Mouse (Mus musculus): ENCODE data around the gene Coa5. TPM values are rescaled to one million over a fixed set of nuclear protein-coding genes. Genes with fewer than 3 reads are reported as not detected.

Coa5 gene
- total RNA-seq (2021), result 10 to 100 TPM; 41.0 to 42.0 TPM

DNA sequence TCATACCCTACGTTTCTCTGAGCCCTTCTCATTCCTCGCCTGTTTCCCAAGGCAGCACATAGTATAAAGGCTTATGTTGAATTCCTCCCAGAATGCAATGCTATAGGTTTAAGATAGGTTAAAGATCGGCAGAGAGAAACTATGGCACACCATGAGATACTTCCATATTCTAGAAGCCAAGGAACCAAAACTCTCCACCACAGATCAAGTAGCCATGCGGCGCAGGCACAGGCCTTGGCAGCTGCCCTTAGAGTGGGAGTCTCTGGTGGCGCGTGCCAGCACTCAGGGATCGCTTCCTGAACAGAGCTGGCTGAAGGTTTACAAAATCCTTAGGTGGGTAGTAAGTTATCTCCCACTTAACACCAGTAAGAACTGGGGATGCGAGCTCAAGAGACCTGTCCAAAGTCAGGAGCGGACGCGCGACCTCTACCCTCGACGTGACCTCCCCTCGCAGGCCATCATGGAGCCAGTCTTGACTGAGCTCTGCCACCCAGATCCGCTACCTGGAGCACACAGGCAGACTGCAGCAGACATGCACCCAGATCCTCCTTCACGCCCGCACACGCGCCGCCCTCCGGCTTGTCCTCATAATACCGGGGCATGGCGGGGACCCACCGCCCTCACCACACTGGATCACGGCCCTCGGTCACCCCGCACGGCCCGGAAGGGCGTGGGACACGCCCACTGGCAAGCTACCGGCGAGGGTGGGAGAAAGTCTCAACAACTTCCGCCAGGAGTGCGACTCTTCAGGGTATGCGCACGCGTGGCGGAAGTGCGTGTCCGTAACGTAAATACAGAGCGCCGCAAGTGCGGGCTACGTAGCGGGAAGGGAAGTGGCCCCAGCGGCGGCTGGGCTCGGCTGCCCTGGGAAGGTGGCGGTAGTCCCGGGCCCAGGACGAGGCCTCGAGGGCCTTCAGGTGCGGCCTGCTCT, at the start of gene Coa5, which contains the start of gene Unc50:
Gene Coa5 (minus strand): TSS at position 738 of the 931 bp plus-strand sequence.
Gene Unc50 (plus strand): TSS at position 774 of the 931 bp plus-strand sequence.
- DNase-seq, result peak; percentile 95
- intact Hi-C loops (cut with DNase I), result no loop called here

DNA sequence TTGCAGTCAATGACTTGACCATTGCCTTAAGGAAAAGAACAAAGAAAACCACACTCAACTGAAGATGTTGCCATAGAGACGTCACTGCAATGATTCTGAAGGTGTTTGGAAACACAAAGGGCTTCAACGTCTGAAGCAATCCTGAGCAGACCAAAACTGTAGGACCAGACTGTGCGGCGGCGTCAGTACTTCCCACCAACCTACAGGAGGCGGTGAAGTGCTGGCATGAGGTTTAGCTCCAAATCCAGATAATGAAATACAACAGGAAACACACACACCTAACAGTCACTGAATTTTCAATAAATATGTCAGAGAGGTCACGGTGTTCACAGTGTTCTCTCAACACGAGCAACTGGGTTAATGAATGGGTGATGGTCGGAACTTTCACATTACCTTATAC, 49.2 kb upstream of the Coa5 start:
- DNase-seq, result peak; percentile 41
- intact Hi-C loops (cut with DNase I), result loop anchor here (5.0 kb wide), 1 partner anchor 58 kb away; no protein-coding TSS in a partner anchor

DNA sequence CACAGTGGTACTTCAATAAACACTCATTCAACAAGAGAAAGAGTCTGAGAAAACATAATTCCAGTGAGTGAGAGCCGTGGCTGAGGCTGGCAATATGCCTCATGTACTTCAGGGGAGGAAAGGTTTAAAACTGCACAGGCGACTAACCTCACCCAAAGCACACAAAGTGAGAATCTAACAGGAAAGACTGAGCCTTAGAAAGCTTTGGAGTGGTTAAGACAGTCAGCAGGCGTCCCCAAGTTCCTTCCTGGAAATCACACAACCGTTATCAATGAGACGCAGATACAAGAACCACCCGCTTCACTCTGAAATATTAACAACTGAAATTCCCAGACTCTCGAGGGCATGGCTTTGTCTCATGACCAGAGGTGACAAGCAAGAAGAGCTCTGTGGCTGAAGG, 48.5 kb upstream of the Coa5 start:
- DNase-seq, result no peak
- intact Hi-C loops (cut with DNase I), result loop anchor here (5.0 kb wide), 1 partner anchor 59 kb away; no protein-coding TSS in a partner anchor

DNA sequence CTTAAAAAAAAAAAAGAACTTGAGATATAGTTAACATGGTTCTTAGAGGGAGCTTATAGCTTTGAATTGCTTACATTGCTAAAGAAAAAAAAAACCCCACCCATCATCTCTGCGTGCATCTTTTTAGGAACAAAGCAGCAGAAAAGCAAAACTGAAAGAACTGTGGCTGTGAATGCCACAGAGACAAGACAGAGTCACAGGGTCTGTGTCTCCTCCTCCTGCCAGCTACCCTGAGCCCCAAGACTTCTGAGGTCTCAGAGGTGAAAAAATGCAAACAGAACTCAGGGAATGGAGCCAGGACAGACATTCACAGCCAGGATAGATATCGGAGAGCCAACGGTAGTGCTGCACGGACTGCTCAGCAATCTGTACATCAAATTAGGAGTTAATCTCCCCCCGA, 48.0 kb upstream of the Coa5 start:
- DNase-seq, result no peak
- intact Hi-C loops (cut with DNase I), result loop anchor here (5.0 kb wide), 1 partner anchor 59 kb away; no protein-coding TSS in a partner anchor

DNA sequence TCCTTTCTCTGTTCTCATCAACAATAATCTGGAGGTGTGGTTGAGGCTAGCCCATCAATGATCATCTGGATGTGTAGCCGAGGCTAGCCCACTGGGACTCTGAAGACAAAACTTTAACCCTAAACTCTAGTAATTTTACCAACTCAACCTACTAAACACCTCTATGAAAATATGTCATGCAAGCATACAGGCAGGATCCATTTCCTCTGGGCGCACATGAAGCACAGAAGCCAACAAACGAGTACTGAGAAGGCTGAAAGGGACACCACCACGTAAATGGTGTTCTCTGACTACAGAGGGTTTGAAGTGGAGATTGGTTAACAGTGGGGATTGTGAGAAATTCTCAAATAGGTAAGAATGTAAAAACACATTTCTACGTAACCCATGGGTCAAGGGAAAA, 47.3 kb upstream of the Coa5 start:
- intact Hi-C loops (cut with DNase I), result loop anchor here (5.0 kb wide), 1 partner anchor 60 kb away; no protein-coding TSS in a partner anchor
- no peak for DNase-seq

DNA sequence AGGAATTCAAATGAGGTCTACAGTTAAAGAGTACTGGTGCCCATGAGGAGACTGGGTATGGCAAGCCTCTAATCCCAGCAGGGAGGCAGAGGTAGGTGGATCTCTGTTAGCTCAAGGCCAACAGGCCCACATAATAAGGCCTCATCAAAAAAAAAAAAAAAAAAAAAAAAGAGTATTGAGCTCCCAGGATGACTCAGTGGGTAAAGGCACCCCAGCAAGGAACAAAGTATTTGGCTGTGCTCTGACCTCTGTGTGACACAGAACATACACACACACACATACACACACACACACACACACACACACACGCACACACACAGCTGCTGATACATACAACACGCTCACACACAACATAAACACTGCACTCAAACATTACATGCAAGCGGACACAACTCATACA, 45.4 kb upstream of the Coa5 start:
- intact Hi-C loops (cut with DNase I), result loop anchor here (5.0 kb wide), 1 partner anchor 62 kb away; no protein-coding TSS in a partner anchor
- DNase-seq, result no peak

DNA sequence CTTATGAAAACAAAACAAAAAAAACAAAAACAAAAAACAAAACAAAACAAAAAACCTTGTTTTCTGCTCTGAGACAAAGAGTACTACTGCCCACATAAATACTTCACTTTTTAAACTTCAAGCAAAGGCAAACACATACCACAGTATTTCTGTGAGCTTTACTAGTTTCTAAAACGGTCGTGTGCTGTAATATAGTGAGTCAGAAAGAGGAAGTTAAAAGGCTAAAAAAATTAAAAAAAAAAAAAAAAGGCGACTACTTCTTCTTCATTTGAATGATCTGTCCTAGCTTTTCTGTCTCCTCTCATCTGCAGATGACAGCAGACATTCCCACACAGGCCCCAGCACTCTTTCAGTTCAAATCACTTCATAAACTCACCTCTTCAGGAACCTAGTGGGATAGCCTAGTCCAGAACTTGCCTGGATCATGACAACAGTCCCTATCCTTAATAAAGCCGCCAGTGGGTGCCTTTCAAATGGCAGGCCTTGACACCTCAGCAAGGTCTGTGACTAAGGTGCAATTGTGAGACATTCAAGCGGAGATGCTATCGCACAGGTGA, 44.8 kb upstream of the Coa5 start:
- intact Hi-C loops (cut with DNase I), result loop anchor here (5.0 kb wide), 1 partner anchor 63 kb away; no protein-coding TSS in a partner anchor
- no peak for DNase-seq

DNA sequence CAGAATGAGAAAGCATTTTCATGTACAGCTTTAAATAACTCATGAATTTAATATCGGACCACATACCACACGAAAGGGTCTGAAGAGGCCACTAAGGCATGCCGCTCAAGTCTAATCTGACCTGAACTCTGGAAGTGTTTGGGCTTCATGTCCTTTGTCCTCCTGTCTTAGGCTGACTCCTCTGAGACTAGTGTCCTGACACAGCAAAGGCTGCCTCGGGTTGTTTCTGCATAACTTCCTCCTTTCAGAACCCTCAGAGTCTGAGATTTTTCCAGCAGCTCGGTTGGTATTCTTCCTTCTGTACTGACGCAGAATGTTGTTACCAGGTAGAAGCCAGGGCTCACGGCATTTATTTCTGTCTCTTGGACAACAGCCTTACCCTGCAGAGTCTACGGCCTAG, 44.1 kb upstream of the Coa5 start:
- no peak for DNase-seq
- intact Hi-C loops (cut with DNase I), result no loop called here

DNA sequence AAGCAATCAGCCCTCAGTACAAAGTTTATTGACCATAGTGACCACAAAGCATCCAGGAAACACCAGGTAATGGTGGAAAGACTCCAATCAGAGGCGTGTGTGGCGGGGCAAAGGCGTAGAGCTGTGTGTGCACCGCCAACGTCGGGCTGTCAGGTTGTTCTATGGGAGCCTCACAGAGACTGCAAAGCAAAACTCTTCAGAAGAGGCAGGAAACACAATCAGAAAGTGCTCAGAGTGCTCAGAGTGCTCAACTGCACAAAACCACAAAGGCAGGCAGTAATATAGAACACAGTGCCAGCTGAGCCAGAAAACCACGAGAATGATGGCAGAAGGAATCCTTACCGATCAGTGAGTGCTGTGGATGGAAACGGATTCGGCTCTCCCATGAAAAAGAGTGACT, 43.3 kb upstream of the Coa5 start:
- no peak for DNase-seq
- intact Hi-C loops (cut with DNase I), result no loop called here

DNA sequence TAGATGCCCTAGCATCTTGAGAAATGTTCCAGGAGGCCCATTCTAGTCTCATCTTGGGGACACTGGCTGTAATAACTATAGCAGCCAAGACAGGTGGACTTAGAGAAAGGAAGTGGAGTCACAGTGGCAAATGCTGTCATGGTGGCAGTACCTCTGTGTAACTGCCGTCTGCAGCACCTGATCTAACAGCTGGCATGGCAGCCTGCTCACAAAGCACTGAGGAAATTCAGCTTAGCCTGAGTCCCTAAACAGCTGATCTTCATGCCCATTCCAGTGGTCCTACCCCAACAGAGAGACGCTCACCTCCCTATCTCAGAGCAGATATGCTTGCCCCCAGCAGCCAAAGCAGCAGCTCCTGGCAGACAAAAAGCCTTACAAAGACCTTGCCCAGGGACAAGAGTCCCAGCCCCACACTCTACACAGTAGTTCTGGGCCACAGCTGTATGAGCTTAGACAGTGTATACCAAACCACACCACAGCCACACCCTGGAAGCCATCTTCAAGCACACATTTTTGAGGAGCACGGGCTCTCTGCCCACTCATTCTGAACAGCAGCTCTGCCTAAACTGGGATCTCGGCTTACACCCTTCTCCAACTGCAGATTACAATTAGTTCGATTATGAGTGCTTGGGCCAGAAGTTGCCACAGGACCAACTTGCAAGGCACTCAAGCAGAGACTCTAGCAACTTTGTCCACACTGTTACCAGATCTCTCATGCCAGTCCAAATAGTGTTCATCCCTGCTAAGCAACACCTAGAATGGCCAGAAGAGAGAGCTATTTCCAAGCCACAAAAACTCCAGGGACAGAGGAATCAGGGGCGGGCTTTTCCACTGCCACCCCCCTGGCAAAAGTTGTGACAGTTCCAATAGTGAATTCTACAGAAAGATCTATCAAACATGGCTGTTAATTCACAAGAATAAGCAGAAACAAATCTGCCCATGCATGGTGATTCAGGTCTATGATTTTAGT, 41.6 kb upstream of the Coa5 start:
- intact Hi-C loops (cut with DNase I), result no loop called here
- DNase-seq, result no peak

DNA sequence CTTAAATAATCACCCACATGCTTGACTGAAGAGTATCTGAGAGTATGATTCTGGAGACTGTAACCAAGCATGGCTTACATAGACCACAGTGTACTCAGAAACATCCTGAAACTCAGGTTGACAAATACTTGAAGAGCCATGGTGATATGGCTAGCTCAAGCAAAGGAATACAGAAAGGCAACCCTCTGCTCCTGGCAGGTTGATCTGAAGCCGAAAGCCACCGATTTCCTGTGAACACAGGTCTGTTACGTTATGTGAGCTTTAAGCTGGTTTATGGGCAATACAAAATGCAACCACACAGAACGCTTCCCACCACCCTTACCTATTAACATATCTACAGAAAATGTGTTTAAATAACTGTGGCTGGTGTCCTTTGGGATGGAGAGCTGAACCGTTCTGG, 39.1 kb upstream of the Coa5 start:
- intact Hi-C loops (cut with DNase I), result no loop called here
- DNase-seq, result no peak

DNA sequence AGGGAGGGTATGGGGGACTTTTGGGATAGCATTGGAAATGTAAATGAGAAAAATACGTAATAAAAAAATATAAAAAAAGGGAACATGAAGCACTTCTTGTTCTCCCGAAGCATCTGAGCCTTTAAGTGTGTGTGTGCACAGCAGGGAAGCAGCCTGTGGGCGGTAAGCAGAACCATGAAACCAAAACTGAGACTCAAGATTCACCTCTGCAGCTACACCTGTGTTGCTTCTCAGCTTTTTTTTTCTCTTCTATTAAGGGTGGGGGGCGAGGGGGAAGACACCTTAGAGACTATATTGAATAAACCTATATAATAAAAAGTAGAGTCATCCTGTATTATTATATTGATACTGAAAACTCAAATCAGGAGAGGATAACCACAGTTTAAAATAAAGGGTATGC, 37.9 kb upstream of the Coa5 start:
- intact Hi-C loops (cut with DNase I), result no loop called here
- DNase-seq, result no peak

DNA sequence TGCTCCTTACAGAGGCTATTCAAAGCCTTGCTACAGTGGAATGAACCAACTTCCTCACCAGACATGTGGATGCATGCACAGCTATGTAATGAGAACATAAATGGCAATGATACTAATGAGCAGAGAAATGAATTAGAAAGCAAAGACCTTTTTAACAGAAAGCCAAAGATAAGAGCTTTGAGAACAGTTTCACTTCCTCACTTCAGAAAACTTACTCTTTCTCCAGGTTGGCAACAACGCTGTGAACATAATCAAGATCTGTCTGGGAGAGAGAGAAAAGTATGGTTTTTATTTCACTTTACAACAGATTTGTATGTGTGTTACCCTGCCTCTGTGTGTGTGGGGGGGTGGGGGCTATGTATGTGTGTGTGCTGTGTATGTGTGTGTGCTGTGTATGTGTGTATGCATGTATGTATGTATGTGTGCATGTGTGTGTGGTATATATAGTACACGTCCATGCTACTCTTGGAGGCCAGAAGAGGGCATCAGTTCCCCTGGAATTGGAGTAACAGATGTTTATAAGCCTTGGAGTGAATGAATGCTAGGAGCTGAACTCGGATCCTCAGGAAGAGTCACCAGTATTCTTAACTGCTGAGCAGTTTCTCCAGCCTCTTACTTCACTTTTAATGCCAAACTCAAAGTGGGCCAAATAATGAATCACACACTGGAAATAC, 36.6 kb upstream of the Coa5 start:
- intact Hi-C loops (cut with DNase I), result no loop called here
- DNase-seq, result no peak

DNA sequence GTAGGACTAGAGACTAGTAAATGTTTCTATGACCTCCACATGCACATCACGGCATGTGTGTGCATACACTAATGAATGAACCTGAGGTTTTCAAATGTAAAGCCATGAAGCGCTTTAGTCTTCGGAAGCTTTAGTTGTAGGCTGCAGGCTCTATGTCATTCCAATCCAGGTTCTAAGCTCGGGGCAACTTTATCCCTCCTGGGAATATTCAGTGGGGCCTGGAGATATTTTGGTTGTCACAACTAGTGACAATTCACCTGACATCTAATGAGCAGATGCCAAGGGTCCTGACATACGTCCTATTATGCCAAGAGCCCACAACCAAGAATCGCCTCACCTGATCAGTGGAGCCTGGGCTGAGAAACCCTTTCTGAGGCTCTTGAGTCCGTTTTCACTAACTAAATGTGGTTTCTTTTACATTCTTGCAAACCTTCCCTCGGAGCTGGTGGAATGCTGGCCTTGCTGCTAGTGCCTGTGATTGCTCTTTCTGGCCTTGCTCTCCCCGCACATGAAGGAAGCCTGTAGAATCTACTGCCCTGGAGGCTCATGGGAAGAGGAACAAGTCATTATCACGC, 35.1 kb upstream of the Coa5 start:
- intact Hi-C loops (cut with DNase I), result no loop called here

DNA sequence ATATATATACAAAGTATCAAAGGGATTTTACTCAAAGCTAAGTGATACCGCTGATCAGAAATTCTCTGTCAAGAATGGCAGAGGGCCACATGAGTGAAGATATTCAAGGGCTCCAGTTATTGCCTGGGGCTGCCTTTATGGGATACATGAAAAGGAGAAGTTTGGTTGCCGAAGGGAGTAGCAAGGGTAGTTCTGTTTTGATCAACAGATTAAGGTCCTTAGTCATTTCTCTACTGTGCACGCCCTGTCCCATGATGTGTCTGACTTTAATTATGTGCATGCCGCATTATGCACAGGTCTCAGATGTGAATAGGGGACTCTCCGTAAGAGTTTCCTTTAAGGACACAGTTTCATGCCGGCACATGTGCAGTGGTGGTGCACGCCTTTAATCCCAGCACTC, 27.6 kb upstream of the Coa5 start:
- no peak for DNase-seq
- intact Hi-C loops (cut with DNase I), result no loop called here

More for the DNA sequence above, 35.1 kb upstream of the Coa5 start:
- DNase-seq, result no peak

DNA sequence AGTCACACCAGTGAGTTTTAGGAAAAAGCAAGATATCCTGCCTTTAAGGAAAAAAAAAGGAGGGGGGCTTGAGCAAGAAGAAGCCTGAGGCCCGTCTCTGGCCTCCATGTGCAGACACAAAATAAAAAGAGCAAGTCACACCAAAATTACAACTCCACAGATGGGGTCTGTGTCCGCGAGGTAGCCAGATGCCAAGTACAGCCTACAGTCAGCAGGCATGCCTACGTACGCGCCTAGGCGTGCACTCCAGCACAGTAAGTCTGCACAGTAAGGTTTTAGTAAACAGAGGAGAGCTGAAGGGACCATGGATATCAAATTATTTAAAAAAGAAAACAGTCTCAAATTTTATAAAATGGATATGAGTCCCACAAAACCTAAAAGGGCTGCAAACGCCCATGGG, 21.4 kb upstream of the Coa5 start:
- intact Hi-C loops (cut with DNase I), result no loop called here
- DNase-seq, result no peak

DNA sequence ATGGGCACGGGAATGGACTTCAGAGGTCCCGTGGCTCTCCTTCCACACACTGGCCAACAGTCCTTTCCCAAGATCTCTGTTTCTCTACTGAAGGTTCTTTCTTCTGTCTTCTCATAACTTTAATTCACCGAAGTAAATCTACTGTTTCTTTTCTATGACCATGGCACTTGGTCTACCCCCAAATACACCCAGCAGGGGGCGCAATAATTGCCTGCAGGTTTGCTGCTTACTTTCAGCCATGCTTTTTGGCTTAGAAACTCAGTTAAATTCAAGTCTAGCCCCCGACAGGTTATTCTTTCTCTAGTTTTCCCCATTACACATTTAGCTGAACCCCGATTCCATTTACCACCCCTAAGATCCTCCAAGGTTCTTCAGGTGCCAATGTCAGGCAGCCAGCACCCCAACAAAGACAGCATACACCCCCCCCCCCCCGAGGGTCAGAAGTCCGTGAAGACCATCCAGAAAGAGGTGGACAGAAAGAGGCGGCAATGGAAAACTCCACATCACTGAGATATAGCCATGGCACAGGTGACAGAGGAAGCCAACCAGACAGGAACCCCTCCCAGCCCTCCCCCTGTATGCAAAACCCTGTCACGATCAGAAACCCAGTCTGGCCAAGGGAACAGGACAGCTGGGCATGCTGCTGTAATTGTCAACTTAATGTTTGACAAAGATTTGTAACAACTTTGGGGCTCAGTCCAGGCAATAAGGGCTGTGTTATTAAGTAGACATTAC, 18.6 kb upstream of the Coa5 start:
- DNase-seq, result peak; percentile 59
- intact Hi-C loops (cut with DNase I), result no loop called here

DNA sequence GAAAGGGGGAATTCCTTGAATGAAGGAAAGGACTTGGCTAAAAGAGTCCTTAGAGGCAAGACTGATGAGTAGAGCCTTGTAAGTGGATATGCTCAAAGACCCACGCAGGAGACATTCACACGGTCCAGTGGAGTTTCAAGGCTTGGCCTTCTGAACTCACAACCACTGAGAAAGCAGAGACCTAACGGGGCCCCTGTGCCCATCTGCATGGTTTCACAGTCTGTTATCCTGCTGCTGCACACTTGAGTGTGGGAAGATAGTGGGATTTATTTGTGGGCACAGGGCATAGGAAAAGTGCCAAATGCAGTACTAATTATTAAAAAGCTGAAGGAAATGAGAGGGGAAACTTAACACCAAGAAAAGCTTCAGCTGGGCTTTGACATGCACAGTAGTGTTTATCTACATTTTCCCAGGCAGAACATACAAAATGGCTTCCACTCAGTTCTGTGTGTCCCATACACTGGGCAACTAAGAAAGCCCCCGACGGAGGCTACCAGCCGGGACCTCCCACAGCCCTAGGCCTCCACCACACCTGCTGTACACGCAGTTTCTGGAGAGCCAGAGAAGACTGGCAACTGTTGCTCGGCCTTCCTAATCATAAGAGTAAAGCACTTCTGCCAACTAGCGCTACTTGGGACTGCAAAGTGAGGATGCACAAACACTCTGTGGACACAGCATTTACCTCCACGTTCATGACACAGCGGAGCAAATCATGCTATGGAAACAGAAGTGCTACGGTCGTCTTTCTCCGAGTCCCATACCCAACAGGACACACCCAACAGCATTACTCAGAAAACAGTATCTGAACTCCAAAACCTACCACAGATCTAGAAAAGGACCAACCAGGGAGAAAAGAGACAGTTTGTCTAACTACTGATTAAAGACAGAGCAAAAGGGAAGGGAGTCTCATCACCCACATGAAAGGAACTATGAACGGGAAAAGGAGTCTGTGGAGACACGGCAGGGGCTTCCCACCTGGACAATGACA, 13.2 kb upstream of the Coa5 start:
- intact Hi-C loops (cut with DNase I), result no loop called here
- no peak for DNase-seq

Measured in left cerebral cortex, postnatal 4 days (tissue).